Mouse (Mus musculus): ENCODE data around the gene Abr.

Abr gene

GRCm38 (mm10) chr11:76623206-76623961 lies 1.3 kb upstream of the Abr start:
- DNase-seq (ENCODE audit: low read depth, low spot score), result peak; percentile 60

GRCm38 (mm10) chr11:76622566-76623205 lies 572 bp upstream of the Abr start:
- peak; percentile 50 for DNase-seq (ENCODE audit: low read depth, low spot score)

GRCm38 (mm10) chr11:76618134-76618533 lies 4.0 kb downstream of the Abr start:
- no peak for DNase-seq (ENCODE audit: low read depth, low spot score)

- no peak for DNase-seq (ENCODE audit: low read depth, low spot score)
These were observed 7.9 kb downstream of the Abr start for GRCm38 (mm10) chr11:76614246-76614645.

- no peak for DNase-seq (ENCODE audit: low read depth, low spot score)
These were observed 9.4 kb downstream of the Abr start for GRCm38 (mm10) chr11:76612638-76613104.

GRCm38 (mm10) chr11:76610948-76611347 lies 11.2 kb downstream of the Abr start:
- DNase-seq (ENCODE audit: low read depth, low spot score), result no peak

- DNase-seq (ENCODE audit: low read depth, low spot score), result no peak
These were observed 15.6 kb downstream of the Abr start for GRCm38 (mm10) chr11:76606521-76606920.

GRCm38 (mm10) chr11:76599219-76599618 lies 22.9 kb downstream of the Abr start:
- no peak for DNase-seq (ENCODE audit: low read depth, low spot score)

GRCm38 (mm10) chr11:76598757-76599156 lies 23.4 kb downstream of the Abr start:
- DNase-seq (ENCODE audit: low read depth, low spot score), result no peak

GRCm38 (mm10) chr11:76593620-76594326 lies 28.3 kb downstream of the Abr start:
- DNase-seq (ENCODE audit: low read depth, low spot score), result no peak

- DNase-seq (ENCODE audit: low read depth, low spot score), result no peak
These were observed 32.4 kb downstream of the Abr start for GRCm38 (mm10) chr11:76589746-76590145.

- no peak for DNase-seq (ENCODE audit: low read depth, low spot score)
These were observed 33.3 kb downstream of the Abr start for GRCm38 (mm10) chr11:76588632-76589485.

- no peak for DNase-seq (ENCODE audit: low read depth, low spot score)
These were observed 34.1 kb downstream of the Abr start for GRCm38 (mm10) chr11:76588032-76588431.

- DNase-seq (ENCODE audit: low read depth, low spot score), result no peak
These were observed 34.8 kb downstream of the Abr start for GRCm38 (mm10) chr11:76587333-76587732.

- no peak for DNase-seq (ENCODE audit: low read depth, low spot score)
These were observed 36.0 kb downstream of the Abr start for GRCm38 (mm10) chr11:76586119-76586518.

- DNase-seq (ENCODE audit: low read depth, low spot score), result peak; percentile 78
These were observed 44.4 kb downstream of the Abr start for GRCm38 (mm10) chr11:76577588-76578257.

- DNase-seq (ENCODE audit: low read depth, low spot score), result no peak
These were observed 49.2 kb downstream of the Abr start for GRCm38 (mm10) chr11:76572820-76573385.

- DNase-seq (ENCODE audit: low read depth, low spot score), result no peak
These were observed 50.5 kb downstream of the Abr start for GRCm38 (mm10) chr11:76571613-76571929.

GRCm38 (mm10) chr11:76570741-76571612 lies 51.1 kb downstream of the Abr start:
- DNase-seq (ENCODE audit: low read depth, low spot score), result peak; percentile 36

Data from WW6 (cell line).